Mouse (Mus musculus): ENCODE data around the gene Vmn2r60.
"Not testable (repeated sequence)": the region's sequence is repeated elsewhere in the genome, so short reads cannot be mapped to it uniquely, and the experiment has no call there.

The Vmn2r60 gene

GRCm38 (mm10) chr7:42107470-42107869 lies at the start of gene Vmn2r60:
TSS of gene Vmn2r60 (plus strand) at chr7:42107770.
- DNase-seq = no peak

GRCm38 (mm10) chr7:42058923-42059322 lies 48.6 kb upstream of the Vmn2r60 start, which contains the start of gene Vmn2r59:
TSS of gene Vmn2r59 (minus strand) at chr7:42059023.
- DNase-seq = no peak

- DNase-seq = not testable (repeated sequence)
Observed at GRCm38 (mm10) chr7:42107061-42107460, 509 bp upstream of the Vmn2r60 start.
